Mouse (Mus musculus) limb, embryonic 10.5 days (tissue): ENCODE results near the gene BC025920. TPM values are rescaled to one million over a fixed set of nuclear protein-coding genes. Genes with fewer than 3 reads are reported as not detected.
"Not testable (repeated sequence)": the region's sequence is repeated elsewhere in the genome, so short reads cannot be mapped to it uniquely, and the experiment has no call there.

Source experiments
- DNase-seq: peaks from one replicate; pipeline ENCODE4 v3.0.0-alpha.2; 2017; ENCODE audit warnings: low spot score
- H3K27ac ChIP-seq: fragments of 300-500 bp; sonication (generic); 2 replicates; pipeline ENCODE4 v1.5.1; 2016; ENCODE audit warnings: mild to moderate bottlenecking
- H3K27me3 ChIP-seq: fragments of 300-500 bp; sonication (generic); 2 replicates; pipeline ENCODE4 v1.6.1; 2016; ENCODE audit warnings: low read depth, mild to moderate bottlenecking; ENCODE audit not compliant: poor library complexity, severe bottlenecking
- H3K36me3 ChIP-seq: fragments of 300-500 bp; sonication (generic); 2 replicates; pipeline ENCODE4 v1.6.1; 2016; ENCODE audit warnings: mild to moderate bottlenecking, moderate library complexity
- H3K4me1 ChIP-seq: fragments of 300-500 bp; sonication (generic); 2 replicates; pipeline ENCODE4 v1.6.1; 2016
- H3K4me3 ChIP-seq: fragments of 300-500 bp; sonication (generic); 2 replicates; pipeline ENCODE4 v1.5.1; 2016; ENCODE audit warnings: mild to moderate bottlenecking, moderate library complexity
- H3K9me3 ChIP-seq: fragments of 300-500 bp; sonication (generic); replicated peaks from 2 replicates; pipeline ENCODE4 v1.6.1; 2016; ENCODE audit warnings: mild to moderate bottlenecking
- WGBS: fragments of 180-500 bp; shearing (Covaris S2); methylation state at CpG from one replicate; pipeline ENCODE4 v1.1.7; 2016; 5-methylcytosine and 5-hydroxymethylcytosine counted together
- polyA plus RNA-seq: library from polyadenylated mRNA; unstranded; fragments of >200 nt; fragmentation: Nextera tagmentation; extraction: Ambion mirVana; gene quantifications from 2 replicates; pipeline ENCODE4 v1.2.1, GENCODE M21; 2016

The BC025920 gene
- polyA plus RNA-seq, 1 experiment from 2014 or later = 1.4 TPM

GRCm38 (mm10) chr10:81642648-81643448 lies 36.8 kb downstream of the BC025920 start:
- Histone ChIP-seq H3K27ac (peak overlapping the region; percentile 94), H3K4me3 (peak overlapping the region; percentile 66), H3K27me3 (no peaks in the 10 kb centered on the region), H3K36me3 (no peaks in the 10 kb centered on the region), H3K4me1 (peaks cover 33% of the 10 kb centered on the region), H3K9me3 (no peaks in the 10 kb centered on the region)
- no peak for DNase-seq
- WGBS = 23% methylated on average over 24 of the region's 24 CpGs

GRCm38 (mm10) chr10:81643449-81644055 lies 37.5 kb downstream of the BC025920 start:
- H3K4me3 ChIP-seq = peak overlapping the region; percentile 66
- no peaks in the 10 kb centered on the region for H3K27me3 ChIP-seq
- peak; percentile 97 for DNase-seq
- no peaks in the 10 kb centered on the region for H3K9me3 ChIP-seq
- WGBS = under 1% methylated on average over 75 of the region's 75 CpGs
- H3K27ac ChIP-seq = peak overlapping the region; percentile 94
- H3K4me1 ChIP-seq = peaks cover 33% of the 10 kb centered on the region
- H3K36me3 ChIP-seq = no peaks in the 10 kb centered on the region

GRCm38 (mm10) chr10:81644162-81644561 lies 38.1 kb downstream of the BC025920 start:
- Histone ChIP-seq H3K27ac (peak overlapping the region; percentile 94), H3K36me3 (no peaks in the 10 kb centered on the region), H3K9me3 (no peaks in the 10 kb centered on the region), H3K27me3 (no peaks in the 10 kb centered on the region), H3K4me3 (peak overlapping the region; percentile 66), H3K4me1 (peaks cover 33% of the 10 kb centered on the region)
- WGBS = 72% methylated on average over 2 of the region's 2 CpGs
- DNase-seq = no peak

- Histone ChIP-seq H3K9me3 (no peaks in the 10 kb centered on the region), H3K4me1 (peaks cover 35% of the 10 kb centered on the region), H3K36me3 (no peaks in the 10 kb centered on the region), H3K4me3 (peak overlapping the region; percentile 66; the same call in 1 of the 2 replicates), H3K27me3 (no peaks in the 10 kb centered on the region), H3K27ac (no peak overlapping the region)
- WGBS = 91% methylated on average over 18 of the region's 18 CpGs
- DNase-seq = no peak
Observed at GRCm38 (mm10) chr10:81644716-81645115, 38.6 kb downstream of the BC025920 start.

- H3K4me3 ChIP-seq = no peak overlapping the region
- H3K9me3 ChIP-seq = no peaks in the 10 kb centered on the region
- peaks cover 3% of the 10 kb centered on the region; the same call in 1 of the 2 replicates for H3K36me3 ChIP-seq
- 91% methylated on average over 4 of the region's 4 CpGs for WGBS
- H3K27me3 ChIP-seq = no peaks in the 10 kb centered on the region
- no peak for DNase-seq
- peaks cover 35% of the 10 kb centered on the region for H3K4me1 ChIP-seq
- no peak overlapping the region for H3K27ac ChIP-seq
Observed at GRCm38 (mm10) chr10:81645391-81645790, 39.3 kb downstream of the BC025920 start.

GRCm38 (mm10) chr10:81646015-81646555 lies 40.0 kb downstream of the BC025920 start:
- Histone ChIP-seq H3K27me3 (no peaks in the 10 kb centered on the region), H3K9me3 (no peaks in the 10 kb centered on the region), H3K27ac (no peak overlapping the region), H3K4me1 (peaks cover 32% of the 10 kb centered on the region), H3K4me3 (no peak overlapping the region), H3K36me3 (peaks cover 10% of the 10 kb centered on the region)
- no peak for DNase-seq
- 77% methylated on average over 7 of the region's 7 CpGs for WGBS

GRCm38 (mm10) chr10:81648803-81649775 lies 43.0 kb downstream of the BC025920 start, which contains the start of gene Gm10778:
Gene Gm10778 (plus strand): TSS chr10:81649059.
- H3K27me3 ChIP-seq, H3K9me3 ChIP-seq: not testable (repeated sequence)
- 5% methylated on average over 30 of the region's 52 CpGs for WGBS
- Histone ChIP-seq H3K4me3 (peak within 1 kb of the TSS; percentile 62), H3K27ac (peak within 1 kb of the TSS; percentile 86), H3K4me1 (peaks cover 11% of the 10 kb centered on the region), H3K36me3 (peaks cover 32% of the 10 kb centered on the region)
- DNase-seq = peak; percentile 92

- no peak overlapping the region for H3K27ac ChIP-seq
- H3K27me3 ChIP-seq = no peaks in the 10 kb centered on the region
- peaks cover 72% of the 10 kb centered on the region for H3K36me3 ChIP-seq
- no peak overlapping the region for H3K4me3 ChIP-seq
- WGBS = 94% methylated on average over 10 of the region's 10 CpGs
- H3K9me3 ChIP-seq = peaks cover 10% of the 10 kb centered on the region
- no peaks in the 10 kb centered on the region for H3K4me1 ChIP-seq
- no peak for DNase-seq
Observed at GRCm38 (mm10) chr10:81655178-81655577, 49.1 kb downstream of the BC025920 start.

- Histone ChIP-seq H3K4me1 (no peaks in the 10 kb centered on the region), H3K9me3 (peaks cover 10% of the 10 kb centered on the region), H3K36me3 (peaks cover 64% of the 10 kb centered on the region), H3K27me3 (no peaks in the 10 kb centered on the region), H3K27ac (no peak overlapping the region), H3K4me3 (no peak overlapping the region)
- WGBS = 100% methylated on average over 2 of the region's 2 CpGs
- DNase-seq = no peak
Observed at GRCm38 (mm10) chr10:81656174-81656573, 50.1 kb downstream of the BC025920 start.

Other genes with a start within 250 kb of the BC025920 start
- gene Mfsd12, start 248.8 kb upstream of the BC025920 start, polyA plus RNA-seq = 7.6 and 8.8 TPM in 2 replicates
- gene 4930404N11Rik, start 240.5 kb upstream of the BC025920 start, polyA plus RNA-seq = 0.24 and 0.38 TPM in 2 replicates
- 134 and 148 TPM in 2 replicates for gene Fzr1, start 227.8 kb upstream of the BC025920 start, polyA plus RNA-seq
- gene Dohh, start 221.8 kb upstream of the BC025920 start, polyA plus RNA-seq = 101 and 115 TPM in 2 replicates
- 3.8 and 4.2 TPM in 2 replicates for gene Gm48551, start 221.8 kb upstream of the BC025920 start, polyA plus RNA-seq
- gene Gm48552, start 217.3 kb upstream of the BC025920 start, polyA plus RNA-seq = 1.4 and 1.5 TPM in 2 replicates
- 1.9 and 2.9 TPM in 2 replicates for gene Smim24, start 213.2 kb upstream of the BC025920 start, polyA plus RNA-seq
- gene Nfic, start 150.6 kb upstream of the BC025920 start, polyA plus RNA-seq = 9.3 and 19.8 TPM in 2 replicates
- gene Celf5, start 123.6 kb upstream of the BC025920 start, polyA plus RNA-seq = 0.24 and 0.48 TPM in 2 replicates
- gene Ncln, start 109.9 kb upstream of the BC025920 start, polyA plus RNA-seq = 100 and 102 TPM in 2 replicates
- gene S1pr4, start 106.1 kb upstream of the BC025920 start, polyA plus RNA-seq = 0.34 and 0.39 TPM in 2 replicates
- gene Gna15, start 82.0 kb upstream of the BC025920 start, polyA plus RNA-seq = 0.80 and 2.0 TPM in 2 replicates
- 88.5 and 91.5 TPM in 2 replicates for gene Gna11, start 61.1 kb upstream of the BC025920 start, polyA plus RNA-seq
- 337 and 432 TPM in 2 replicates for gene Aes, start 46.8 kb upstream of the BC025920 start, polyA plus RNA-seq
- gene Tle2, start 31.7 kb upstream of the BC025920 start, polyA plus RNA-seq = 17.1 and 28.2 TPM in 2 replicates
- 12.6 and 15.5 TPM in 2 replicates for gene Tle6, start 5.2 kb upstream of the BC025920 start, polyA plus RNA-seq
- gene Sirt6, start 21.5 kb downstream of the BC025920 start, polyA plus RNA-seq = 53.3 and 58.5 TPM in 2 replicates
- 8.0 and 8.6 TPM in 2 replicates for gene Ankrd24, start 22.3 kb downstream of the BC025920 start, polyA plus RNA-seq
- gene Gm10778, start 42.8 kb downstream of the BC025920 start, polyA plus RNA-seq = 4.2 and 5.1 TPM in 2 replicates
- 11.7 and 14.2 TPM in 2 replicates for gene Zfp433, start 98.6 kb downstream of the BC025920 start, polyA plus RNA-seq
- gene Gm3055, start 164.9 kb downstream of the BC025920 start, polyA plus RNA-seq = 10.1 and 12.5 TPM in 2 replicates
- gene Gm4767, start 205.9 kb downstream of the BC025920 start, polyA plus RNA-seq = 3.4 and 4.3 TPM in 2 replicates